Mouse (Mus musculus) forebrain, embryonic 12.5 days (tissue): ENCODE measurements at regions not wholly inside any gene's neighbourhood (a gene's known extent, or its start where the extent isn't known, plus 50 kb on each side); places are given as distances from the start of the nearest gene placed in this dataset.
"Not testable (repeated sequence)": the region's sequence is repeated elsewhere in the genome, so short reads cannot be mapped to it uniquely, and the experiment has no call there.

ENCODE experiments used
- ATAC-seq: fragments of 200-750 bp; cut with Nextera tagmentation; 2 replicates; pipeline ENCODE4 v1.8.0; 2017; ENCODE audit warnings: moderate TSS enrichment; ENCODE audit not compliant: low FRiP score
- H3K27ac ChIP-seq: fragments of 300-500 bp; sonication (generic); 2 replicates; pipeline ENCODE4 v1.5.1; 2016; ENCODE audit warnings: mild to moderate bottlenecking
- H3K27me3 ChIP-seq: fragments of 300-500 bp; sonication (generic); 2 replicates; pipeline ENCODE4 v1.6.1; 2016; ENCODE audit warnings: mild to moderate bottlenecking
- H3K36me3 ChIP-seq: fragments of 300-500 bp; sonication (generic); replicated peaks from 2 replicates; pipeline ENCODE4 v1.6.1; 2016; ENCODE audit warnings: mild to moderate bottlenecking
- H3K4me1 ChIP-seq: fragments of 300-500 bp; sonication (generic); 2 replicates; pipeline ENCODE4 v1.6.1; 2016
- H3K4me2 ChIP-seq: fragments of 300-500 bp; sonication (generic); 2 replicates; pipeline ENCODE4 v1.6.1; 2016; ENCODE audit warnings: mild to moderate bottlenecking, moderate library complexity
- H3K4me3 ChIP-seq: fragments of 300-500 bp; sonication (generic); replicated peaks from 2 replicates; pipeline ENCODE4 v1.5.1; 2016; ENCODE audit warnings: mild to moderate bottlenecking
- H3K9ac ChIP-seq: fragments of 300-500 bp; sonication (generic); 2 replicates; pipeline ENCODE4 v1.6.1; 2016; ENCODE audit warnings: mild to moderate bottlenecking
- H3K9me3 ChIP-seq: fragments of 300-500 bp; sonication (generic); 2 replicates; pipeline ENCODE4 v1.6.1; 2016
- WGBS: fragments of 180-500 bp; shearing (Covaris S2); methylation state at CpG from one replicate; pipeline ENCODE4 v1.1.7; 2016; 5-methylcytosine and 5-hydroxymethylcytosine counted together

DNA sequence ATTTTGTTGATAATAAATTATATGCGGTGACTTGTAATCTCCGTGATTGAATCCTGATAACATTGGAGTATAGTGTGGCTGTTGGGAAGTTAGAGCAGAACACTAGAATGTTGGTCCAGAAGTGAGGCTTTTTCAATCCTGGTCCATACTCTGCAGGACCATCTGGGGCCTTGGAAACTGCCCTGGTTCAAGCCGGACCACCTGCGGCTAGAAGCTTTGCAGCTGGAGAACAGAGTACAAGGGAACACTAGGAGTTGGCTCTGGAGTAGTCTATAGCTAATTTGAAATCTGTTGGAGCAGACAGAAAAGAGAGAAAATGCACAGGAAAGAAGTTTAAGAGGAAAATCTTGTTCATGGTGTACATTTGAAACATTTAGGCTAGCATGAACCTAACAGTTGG is 79.0 kb downstream of the Casp12 start:
- Histone ChIP-seq H3K4me3 (no peak overlapping the region), H3K4me2 (no peak overlapping the region), H3K27me3 (no peaks in the 10 kb centered on the region), H3K9me3 (no peaks in the 10 kb centered on the region), H3K9ac (no peak overlapping the region), H3K27ac (no peak overlapping the region), H3K36me3 (no peaks in the 10 kb centered on the region), H3K4me1 (no peaks in the 10 kb centered on the region)
- ATAC-seq, result no peak
- WGBS, result 93% methylated on average over 4 of the region's 4 CpGs

DNA sequence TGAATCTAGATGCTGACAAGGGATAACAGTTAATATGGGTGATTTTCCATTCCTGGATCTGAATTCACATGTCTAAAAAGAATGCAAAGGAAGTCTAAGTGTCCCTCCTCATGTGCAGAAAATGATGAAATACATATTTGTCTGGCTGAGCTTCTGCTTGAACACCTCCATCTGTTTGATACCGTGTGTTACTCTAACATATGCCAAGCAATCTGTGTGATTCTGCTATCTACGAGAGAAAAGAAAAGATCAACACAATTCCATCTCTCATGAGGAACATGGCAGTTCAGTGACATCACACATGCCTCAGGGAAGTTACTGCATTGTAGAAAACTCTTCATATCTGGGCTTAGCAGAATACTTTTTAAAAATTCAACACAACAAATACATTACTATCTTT is 103.0 kb downstream of the Casp12 start:
- H3K27me3 ChIP-seq, result no peaks in the 10 kb centered on the region
- no peak overlapping the region for H3K27ac ChIP-seq
- H3K4me1 ChIP-seq, result no peaks in the 10 kb centered on the region
- H3K9ac ChIP-seq, result no peak overlapping the region
- ATAC-seq, result no peak
- H3K36me3 ChIP-seq, result no peaks in the 10 kb centered on the region
- 91% methylated on average over 2 of the region's 2 CpGs for WGBS
- no peak overlapping the region for H3K4me3 ChIP-seq
- no peak overlapping the region for H3K4me2 ChIP-seq
- no peaks in the 10 kb centered on the region for H3K9me3 ChIP-seq

DNA sequence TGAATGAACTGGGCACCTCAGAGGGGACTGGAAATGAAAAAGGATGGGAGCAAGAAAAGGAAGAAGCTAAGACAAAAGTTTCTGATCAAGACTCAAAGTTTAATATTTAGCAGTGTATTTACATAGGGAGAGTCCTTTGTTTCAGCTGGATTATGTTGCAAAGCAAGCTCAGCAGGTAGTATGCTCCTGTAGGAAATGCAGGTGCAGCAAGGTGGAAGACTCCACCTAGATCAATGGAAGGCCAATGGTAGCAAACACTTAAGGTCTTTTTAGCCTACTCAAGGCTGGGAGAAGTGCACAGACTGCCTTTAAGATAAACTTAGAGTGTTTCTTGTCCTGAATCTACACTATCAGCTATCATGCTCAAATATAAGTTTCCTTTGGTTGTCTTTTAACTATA is 111.4 kb downstream of the Casp12 start:
- no peak overlapping the region for H3K4me2 ChIP-seq
- no peak overlapping the region for H3K9ac ChIP-seq
- no peak overlapping the region for H3K27ac ChIP-seq
- H3K9me3 ChIP-seq, result no peaks in the 10 kb centered on the region
- H3K36me3 ChIP-seq, result no peaks in the 10 kb centered on the region
- no peaks in the 10 kb centered on the region for H3K4me1 ChIP-seq
- no peak overlapping the region for H3K4me3 ChIP-seq
- H3K27me3 ChIP-seq, result no peaks in the 10 kb centered on the region
- no peak for ATAC-seq

DNA sequence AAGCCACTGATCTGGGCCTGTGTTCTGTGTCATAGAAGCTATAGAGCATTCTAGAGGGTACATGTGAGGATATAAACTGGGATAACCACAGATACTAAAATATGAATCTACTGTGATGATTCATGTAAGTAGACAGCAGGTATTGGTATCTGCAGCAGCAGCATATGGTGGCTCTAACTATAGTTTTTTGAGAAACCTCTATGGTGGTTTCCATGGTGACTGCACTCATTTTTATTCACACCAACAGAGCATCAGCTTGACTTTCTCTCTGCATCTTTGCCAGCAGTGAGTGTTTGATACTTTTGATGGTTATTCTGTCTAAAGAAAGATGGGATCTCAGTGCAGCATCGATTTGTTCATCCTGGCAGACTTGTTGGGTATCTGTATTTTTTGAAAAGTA is 126.8 kb downstream of the Casp12 start:
- no peak for ATAC-seq
- Histone ChIP-seq H3K9ac (no peak overlapping the region), H3K4me3 (no peak overlapping the region), H3K36me3 (no peaks in the 10 kb centered on the region), H3K27me3 (no peaks in the 10 kb centered on the region), H3K27ac (no peak overlapping the region), H3K9me3 (no peaks in the 10 kb centered on the region), H3K4me1 (no peaks in the 10 kb centered on the region), H3K4me2 (no peak overlapping the region)
- 86% methylated on average over 1 of the region's 1 CpGs for WGBS

DNA sequence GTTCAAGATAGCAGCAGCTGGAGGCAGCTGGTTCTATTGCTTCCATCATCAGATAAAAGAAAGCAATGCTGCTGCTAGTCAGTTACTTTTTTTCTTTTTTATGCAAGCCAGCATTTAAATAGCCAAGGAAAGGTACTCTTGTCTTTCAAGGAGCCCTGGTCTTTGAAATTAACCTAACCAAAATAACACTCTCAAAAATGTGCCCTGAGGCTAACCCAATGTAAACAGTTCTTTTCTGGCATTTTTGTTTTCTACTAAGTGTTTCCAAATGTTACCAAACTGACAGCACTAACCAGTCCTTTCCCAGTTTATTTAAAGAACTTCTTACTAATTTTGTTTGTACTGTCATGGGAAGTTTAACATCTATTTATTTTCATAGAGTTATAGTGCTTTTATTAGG is 129.0 kb downstream of the Casp12 start:
- H3K27ac ChIP-seq, result no peak overlapping the region
- no peaks in the 10 kb centered on the region for H3K27me3 ChIP-seq
- H3K9ac ChIP-seq, result no peak overlapping the region
- H3K9me3 ChIP-seq, result no peaks in the 10 kb centered on the region
- no peak overlapping the region for H3K4me2 ChIP-seq
- H3K36me3 ChIP-seq, result no peaks in the 10 kb centered on the region
- H3K4me3 ChIP-seq, result no peak overlapping the region
- H3K4me1 ChIP-seq, result no peaks in the 10 kb centered on the region
- ATAC-seq, result no peak

DNA sequence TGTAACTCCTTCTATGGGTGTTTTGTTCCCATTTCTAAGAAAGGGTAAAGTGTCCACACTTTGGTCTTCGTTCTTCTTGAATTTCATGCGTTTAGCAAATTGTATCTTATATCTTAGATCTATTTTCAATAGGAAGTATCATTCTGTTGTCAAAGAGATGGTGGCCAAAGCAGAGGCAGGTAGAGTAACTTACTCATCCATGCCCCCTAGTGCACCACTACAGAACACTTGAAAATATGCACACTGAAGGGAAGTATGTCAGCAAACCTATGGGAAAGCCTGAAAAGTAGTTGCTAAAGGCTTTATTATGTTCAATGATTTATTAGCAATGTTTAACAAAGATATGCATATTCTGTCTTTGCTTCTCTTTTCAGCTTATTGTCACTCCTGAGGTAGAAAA is 140.0 kb downstream of the Casp12 start:
- Histone ChIP-seq H3K27ac (no peak overlapping the region), H3K36me3 (no peaks in the 10 kb centered on the region), H3K4me1 (no peaks in the 10 kb centered on the region), H3K27me3 (no peaks in the 10 kb centered on the region), H3K4me3 (no peak overlapping the region), H3K9ac (no peak overlapping the region), H3K4me2 (no peak overlapping the region), H3K9me3 (no peaks in the 10 kb centered on the region)
- no peak for ATAC-seq
- WGBS, result 87% methylated on average over 2 of the region's 2 CpGs

DNA sequence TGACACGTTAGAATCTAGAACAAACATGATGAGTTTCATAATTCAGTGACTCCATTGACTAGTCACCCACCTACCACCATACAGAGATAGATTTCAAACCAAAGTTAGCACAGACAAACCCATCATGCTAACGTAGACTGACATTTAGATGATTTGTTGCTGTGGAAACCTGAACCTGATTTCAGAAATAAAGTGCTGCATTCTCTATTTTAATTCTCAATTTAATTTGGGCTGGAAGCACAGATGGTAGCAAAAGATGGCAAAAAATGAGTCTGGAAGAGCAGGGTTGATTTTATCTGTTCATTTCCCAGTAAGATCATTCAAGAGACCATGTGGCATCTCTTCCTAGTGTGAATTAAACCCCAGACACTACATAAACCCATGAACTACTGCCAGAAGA is 151.6 kb downstream of the Casp12 start:
- no peak overlapping the region for H3K9ac ChIP-seq
- no peaks in the 10 kb centered on the region for H3K4me1 ChIP-seq
- WGBS, result 75% methylated on average over 2 of the region's 2 CpGs
- H3K4me3 ChIP-seq, result no peak overlapping the region
- no peak overlapping the region for H3K4me2 ChIP-seq
- ATAC-seq, result no peak
- H3K9me3 ChIP-seq, result no peaks in the 10 kb centered on the region
- no peaks in the 10 kb centered on the region for H3K27me3 ChIP-seq
- H3K36me3 ChIP-seq, result no peaks in the 10 kb centered on the region
- H3K27ac ChIP-seq, result no peak overlapping the region

DNA sequence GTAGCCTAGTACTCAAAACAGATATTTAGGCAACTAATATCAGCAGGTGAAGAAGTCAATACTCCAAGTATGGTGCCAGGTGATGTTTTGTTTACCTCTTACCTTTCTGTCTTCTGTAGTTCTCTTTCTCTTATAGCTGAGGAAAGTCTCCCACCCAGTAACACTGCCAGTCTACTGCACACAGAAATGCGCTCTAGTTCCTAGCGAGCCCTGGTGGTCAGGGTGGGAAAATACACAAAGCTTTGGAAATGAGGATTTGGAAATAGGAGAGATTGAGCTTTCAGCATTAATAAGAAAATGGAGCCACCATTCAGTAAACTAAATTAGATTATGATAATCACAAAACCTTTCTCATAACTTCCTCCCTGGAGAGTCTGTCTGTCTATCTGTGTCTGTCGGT is 153.1 kb downstream of the Casp12 start:
- Histone ChIP-seq H3K4me3 (no peak overlapping the region), H3K9me3 (no peaks in the 10 kb centered on the region), H3K9ac (no peak overlapping the region), H3K4me1 (no peaks in the 10 kb centered on the region), H3K36me3 (no peaks in the 10 kb centered on the region), H3K27me3 (no peaks in the 10 kb centered on the region), H3K27ac (no peak overlapping the region), H3K4me2 (no peak overlapping the region)
- 52% methylated on average over 3 of the region's 3 CpGs for WGBS
- ATAC-seq, result 0 out of 2 replicates have a peak, but pooled peaks have one; percentile 41

DNA sequence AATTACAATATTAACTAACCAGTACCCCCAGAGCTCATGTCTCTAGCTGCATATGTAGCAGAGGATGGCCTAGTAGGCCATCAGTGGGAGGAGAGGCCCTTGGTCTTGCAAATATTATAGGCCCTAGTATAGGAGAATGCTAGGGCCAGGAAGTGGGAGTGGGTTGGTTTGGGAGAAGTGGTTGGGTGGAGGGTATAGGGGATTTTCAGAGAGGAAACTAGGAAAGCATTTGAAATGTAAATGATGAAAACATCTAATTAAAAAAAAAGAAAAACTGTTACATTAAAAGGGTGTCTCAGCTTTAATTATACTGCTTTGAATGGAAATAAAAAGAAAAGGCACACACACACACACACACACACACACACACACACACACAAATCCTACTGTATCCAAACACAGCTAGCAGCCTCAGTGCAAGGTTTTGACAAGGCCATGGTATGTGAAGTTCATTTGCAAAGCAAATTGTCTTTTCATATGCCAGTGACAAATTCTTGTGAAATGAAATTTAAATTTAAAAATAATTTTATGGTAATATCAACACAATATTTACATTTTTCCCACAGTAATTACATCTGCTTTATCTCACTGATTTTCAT is 180.6 kb downstream of the Casp12 start:
- Histone ChIP-seq H3K9me3 (no peaks in the 10 kb centered on the region), H3K4me3 (no peak overlapping the region), H3K4me2 (no peak overlapping the region), H3K27me3 (no peaks in the 10 kb centered on the region), H3K4me1 (no peaks in the 10 kb centered on the region), H3K36me3 (no peaks in the 10 kb centered on the region), H3K27ac (no peak overlapping the region), H3K9ac (no peak overlapping the region)
- ATAC-seq, result no peak

DNA sequence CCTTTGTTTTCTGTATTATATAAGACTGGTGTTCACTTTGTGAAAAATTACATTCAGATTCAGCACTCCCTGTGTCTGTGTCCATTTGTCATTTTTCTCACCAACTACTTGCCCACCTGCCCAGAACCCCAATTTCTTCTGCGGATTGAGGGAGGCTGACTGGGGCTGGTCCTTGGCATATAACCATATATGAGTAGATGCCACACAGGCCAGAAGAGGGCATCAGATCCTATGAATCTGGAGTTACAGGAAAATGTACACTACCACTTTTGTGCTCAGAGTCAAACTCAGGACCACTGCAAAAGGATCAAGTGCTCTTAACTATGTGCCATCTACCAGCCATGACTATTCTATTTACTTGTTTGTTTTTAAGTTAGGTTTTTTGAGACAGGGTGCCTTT is 197.4 kb downstream of the Casp12 start:
- no peak overlapping the region for H3K4me3 ChIP-seq
- no peak overlapping the region for H3K4me2 ChIP-seq
- no peaks in the 10 kb centered on the region for H3K36me3 ChIP-seq
- H3K27ac ChIP-seq, result no peak overlapping the region
- no peak for ATAC-seq
- H3K4me1 ChIP-seq, result no peaks in the 10 kb centered on the region
- H3K9ac ChIP-seq, result no peak overlapping the region
- H3K9me3 ChIP-seq, result no peaks in the 10 kb centered on the region
- 87% methylated on average over 1 of the region's 1 CpGs for WGBS
- H3K27me3 ChIP-seq, result no peaks in the 10 kb centered on the region

DNA sequence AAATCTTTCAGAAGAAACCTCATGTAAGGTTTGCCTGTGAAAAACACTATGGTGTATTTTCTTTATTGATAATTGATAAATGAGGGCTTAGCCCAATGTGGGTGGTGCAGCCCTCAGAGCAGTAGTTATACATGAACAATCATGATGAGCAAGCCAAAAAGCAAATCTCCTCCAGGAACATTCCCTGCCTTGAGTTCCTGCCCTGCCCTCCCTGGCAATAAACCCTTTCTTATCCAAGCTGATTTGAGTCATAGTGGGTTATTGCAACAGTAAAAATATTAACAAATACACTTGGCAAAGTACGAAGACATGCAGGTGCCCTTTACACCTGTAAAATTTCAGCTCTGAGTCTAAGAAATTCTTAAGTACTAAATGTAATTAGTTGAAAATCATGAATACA is 229.8 kb downstream of the Casp12 start:
- Histone ChIP-seq H3K9me3 (no peaks in the 10 kb centered on the region), H3K36me3 (no peaks in the 10 kb centered on the region), H3K9ac (no peak overlapping the region), H3K27me3 (no peaks in the 10 kb centered on the region), H3K4me1 (no peaks in the 10 kb centered on the region), H3K4me2 (no peak overlapping the region), H3K4me3 (no peak overlapping the region), H3K27ac (no peak overlapping the region)
- 92% methylated on average over 1 of the region's 1 CpGs for WGBS
- ATAC-seq, result no peak

DNA sequence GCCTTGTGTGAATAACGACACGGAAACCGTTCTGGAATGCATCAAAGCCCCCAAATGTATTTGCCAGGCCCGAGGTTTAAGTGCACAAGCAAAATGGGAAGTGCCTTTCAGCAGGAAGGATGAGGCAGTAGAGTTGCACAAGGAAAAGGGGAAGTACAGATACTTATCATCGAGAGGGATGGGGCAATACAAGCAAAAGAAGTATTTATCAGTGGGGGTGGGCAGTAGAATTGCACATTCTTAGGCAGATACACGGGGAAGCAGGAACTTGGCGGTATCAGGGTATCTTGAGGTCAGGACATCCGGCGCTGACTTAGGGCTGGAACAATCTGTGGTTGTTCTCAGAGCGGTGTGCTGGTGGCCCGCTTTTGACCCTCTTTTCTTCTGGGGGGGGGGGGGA is 232.9 kb downstream of the Casp12 start:
- H3K4me1 ChIP-seq, H3K4me3 ChIP-seq, H3K36me3 ChIP-seq, H3K9ac ChIP-seq, H3K4me2 ChIP-seq, H3K9me3 ChIP-seq, H3K27me3 ChIP-seq, ATAC-seq, H3K27ac ChIP-seq: not testable (repeated sequence)
- WGBS, result 91% methylated on average over 11 of the region's 11 CpGs

DNA sequence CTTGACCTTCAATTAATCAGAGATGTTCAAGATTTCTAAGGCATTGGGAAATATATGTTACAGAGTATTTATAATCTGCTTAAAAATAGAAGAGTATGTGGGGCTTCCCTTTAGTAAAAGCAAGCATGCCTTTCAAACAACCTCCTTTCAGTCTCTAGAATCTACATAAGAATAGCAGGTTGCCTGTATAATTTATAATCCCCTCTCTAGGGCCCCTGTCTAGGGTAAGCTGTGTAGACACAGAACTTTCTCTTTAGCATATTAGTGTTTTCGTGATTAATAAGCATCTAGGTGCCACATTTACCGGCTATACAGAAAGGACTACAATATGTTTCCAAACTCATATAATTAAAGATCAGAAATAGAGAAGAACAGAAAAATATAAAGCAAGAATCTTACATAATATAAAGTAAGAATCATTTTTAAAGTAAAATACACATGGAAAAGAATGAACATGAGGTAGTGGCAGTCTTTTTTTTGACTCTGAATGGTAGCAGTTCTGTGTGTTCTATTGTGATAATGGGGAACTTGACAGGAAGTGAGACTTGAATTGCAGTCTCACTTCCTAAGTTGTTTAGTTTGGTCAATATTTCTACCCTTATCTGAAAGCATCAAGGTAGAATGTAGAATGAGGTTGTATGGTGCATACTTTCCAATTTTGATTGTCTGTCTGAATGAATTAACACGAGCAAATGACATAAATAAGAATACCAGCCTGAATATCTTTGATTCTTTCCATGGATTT is 250.8 kb downstream of the Casp12 start:
- H3K36me3 ChIP-seq, result no peaks in the 10 kb centered on the region
- 55% methylated on average over 3 of the region's 3 CpGs for WGBS
- no peak overlapping the region for H3K27ac ChIP-seq
- no peak overlapping the region for H3K4me3 ChIP-seq
- no peaks in the 10 kb centered on the region for H3K27me3 ChIP-seq
- H3K4me2 ChIP-seq, result no peak overlapping the region
- no peak overlapping the region for H3K9ac ChIP-seq
- no peaks in the 10 kb centered on the region for H3K9me3 ChIP-seq
- no peak for ATAC-seq
- no peaks in the 10 kb centered on the region; the same call in 1 of the 2 replicates for H3K4me1 ChIP-seq
